Mouse (Mus musculus) cortical plate, adult 2 months (tissue): ENCODE measurements around the gene Eps8l3.

Source experiments
- CTCF ChIP-seq: fragments of 200-500 bp; IDR thresholded peaks from 2 replicates; pipeline ENCODE4 v1.5.1; 2011; ENCODE audit warnings: mild to moderate bottlenecking, control low read depth, low read length; ENCODE audit not compliant: insufficient read depth; ENCODE audit errors: extremely low read depth
- POLR2A ChIP-seq: fragments of 200-500 bp; IDR thresholded peaks from 2 replicates; pipeline ENCODE4 v1.6.1; 2011; ENCODE audit warnings: mild to moderate bottlenecking, low read length, control low read depth; ENCODE audit not compliant: insufficient read depth; ENCODE audit errors: extremely low read depth

DNA sequence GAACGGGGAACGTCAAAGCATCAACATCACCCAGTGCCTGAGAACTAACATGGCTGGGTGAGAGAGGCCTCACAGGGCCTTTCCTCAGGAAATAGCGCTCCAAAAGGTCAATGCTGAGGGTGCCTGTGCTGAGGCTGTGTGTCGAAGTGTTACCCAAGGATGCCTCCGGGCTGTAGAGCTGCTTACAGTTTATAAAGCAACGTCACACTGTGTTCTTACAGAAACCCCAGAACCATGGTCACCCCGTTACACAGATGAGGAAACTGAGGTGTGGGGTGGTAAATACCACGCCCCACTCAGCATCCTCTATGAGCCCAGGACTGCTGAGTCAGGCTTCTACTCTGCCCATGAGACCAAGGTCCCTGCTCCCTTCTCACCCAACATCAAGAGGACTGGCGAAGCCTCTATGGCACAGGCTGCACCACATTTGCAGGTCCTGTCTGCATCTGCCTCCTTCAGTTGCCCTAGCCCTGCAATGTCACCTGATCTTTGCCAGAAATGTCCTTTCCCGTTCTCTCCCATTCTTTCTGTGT, 49.1 kb upstream of the Eps8l3 start:
- no peak for TF ChIP-seq CTCF
- TF ChIP-seq POLR2A, result no peak
